Mouse (Mus musculus) T-helper 1 cell (primary cell): ENCODE results near the gene Gm49393.

Experiments
- in situ Hi-C: fragments of 300-600 bp; cut with MboI, MseI; formaldehyde crosslinking; loops from one replicate; pipeline ENCODE4 v1.15.1; 2025; ENCODE audit warnings: high pct_unique_total_duplicates

Gene Gm49393

DNA sequence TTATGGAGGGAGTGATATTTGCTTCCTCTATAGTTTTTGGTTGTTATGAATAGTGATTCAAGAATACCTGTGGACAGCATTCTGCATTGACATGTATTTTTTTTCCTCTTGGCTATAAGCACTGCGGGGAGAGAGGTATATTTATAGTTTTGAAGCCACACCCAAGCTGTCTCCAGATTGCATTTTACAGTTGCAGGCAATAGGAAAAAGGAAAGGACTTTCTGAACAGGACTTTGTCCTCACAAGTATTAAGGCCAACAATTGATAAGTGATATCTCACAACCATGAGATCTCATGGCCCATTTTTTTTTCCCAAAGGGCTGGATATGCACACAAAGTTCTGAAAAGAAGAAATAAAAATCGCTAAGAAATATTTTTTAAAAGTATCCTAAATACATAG, 125.7 kb downstream of the Gm49393 start:
- in situ Hi-C loops, result no loop called here
